Mouse (Mus musculus): ENCODE results near the gene Best2. TPM values are rescaled to one million over a fixed set of nuclear protein-coding genes. Genes with fewer than 3 reads are reported as not detected.

The Best2 gene
- not detected for total RNA-seq (2021)

DNA sequence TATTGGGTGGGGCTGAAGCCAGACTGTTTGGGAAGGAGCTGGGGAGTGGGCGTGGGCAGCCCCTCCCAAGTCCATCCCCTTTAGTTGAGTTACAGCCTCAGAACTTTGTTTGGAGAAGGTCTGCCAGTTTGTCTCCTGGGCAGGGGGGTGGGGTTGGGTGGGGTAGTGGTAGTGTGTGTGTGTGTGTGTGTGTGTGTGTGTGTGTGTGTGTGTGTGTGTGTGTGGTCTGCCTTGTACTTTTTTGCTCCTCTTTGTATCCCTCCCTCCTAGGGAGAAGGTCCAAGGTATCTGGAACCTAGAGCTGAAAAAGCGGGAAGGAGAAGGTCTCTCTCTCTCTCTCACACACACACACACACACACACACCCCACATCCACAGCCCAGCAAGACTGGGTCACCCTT, at the start of gene Best2:
Gene Best2, minus strand, starts transcription at position 101 of the 400 bp plus-strand sequence.
- intact Hi-C loops (cut with DNase I), result no loop called here
- no peak for DNase-seq (ENCODE audit: extremely low spot score in 1 of 2, low spot score in 2 of 2)

- intact Hi-C loops (cut with DNase I), result no loop called here
- no peak for DNase-seq (ENCODE audit: extremely low spot score in 1 of 2, low spot score in 2 of 2)
These were observed 48.3 kb upstream of the Best2 start for GRCm38 (mm10) chr8:85062603-85063002.

DNA sequence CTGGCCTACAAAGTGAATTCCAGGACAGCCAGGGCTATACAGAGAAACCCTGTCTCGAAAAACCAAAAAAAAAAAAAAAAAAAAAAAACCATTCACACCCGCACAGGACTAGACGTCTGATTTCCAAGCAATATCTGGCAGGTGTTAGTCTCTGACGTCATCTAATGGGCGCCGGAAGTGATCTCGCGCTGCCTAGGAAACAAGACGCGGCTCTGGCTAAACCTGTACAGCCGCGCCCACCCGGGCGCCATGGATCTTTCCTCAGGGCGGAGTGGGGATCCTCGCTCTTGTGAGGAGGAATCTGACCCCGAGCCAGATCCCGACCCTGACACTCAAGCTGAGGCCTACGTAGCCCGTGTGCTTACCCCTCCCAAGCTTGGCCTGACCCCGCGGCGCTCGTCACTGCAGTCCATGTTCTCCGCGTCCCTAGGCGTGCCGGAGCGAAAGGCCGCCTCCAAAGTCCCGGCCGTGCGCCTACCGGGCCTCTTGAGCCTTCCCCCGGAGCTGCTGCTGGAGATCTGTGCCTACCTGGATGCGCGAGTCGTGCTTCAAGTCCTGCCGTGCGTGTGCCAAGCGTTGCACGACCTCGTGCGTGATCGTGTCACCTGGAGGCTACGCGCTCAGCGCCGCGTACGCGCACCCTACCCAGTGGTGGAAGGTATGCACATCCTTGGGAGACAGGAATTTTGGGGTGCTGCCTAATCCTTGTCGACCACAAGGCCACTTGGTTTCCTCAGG, 45.7 kb upstream of the Best2 start, which contains the start of gene Fbxw9:
Gene Fbxw9, plus strand, starts transcription at position 177 of the 738 bp plus-strand sequence.
- intact Hi-C loops (cut with DNase I), result no loop called here
- peak; percentile 92 to 94 for DNase-seq (ENCODE audit: extremely low spot score in 1 of 2, low spot score in 2 of 2)

DNA sequence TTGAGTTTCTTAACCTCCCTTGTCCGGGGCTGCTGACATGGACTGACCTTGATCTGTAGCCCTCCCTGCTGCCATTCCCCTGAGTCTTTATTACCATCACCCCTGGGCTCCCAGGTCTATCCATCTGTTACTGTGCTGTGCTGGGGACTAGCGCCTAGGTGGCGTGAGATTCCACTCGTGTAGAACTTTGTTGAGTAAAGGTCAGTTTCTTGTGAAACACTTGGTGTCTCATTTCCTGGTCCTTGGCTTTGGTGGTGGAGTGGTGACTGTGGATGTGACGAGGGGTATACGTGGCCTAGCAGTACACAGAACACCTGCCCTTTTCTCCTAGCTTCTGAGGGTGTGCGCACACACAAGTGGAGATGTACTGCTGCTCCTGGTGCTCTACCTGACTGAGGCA, 43.0 kb upstream of the Best2 start:
- DNase-seq (ENCODE audit: extremely low spot score in 1 of 2, low spot score in 2 of 2), result no peak
- intact Hi-C loops (cut with DNase I), result no loop called here

GRCm38 (mm10) chr8:85043619-85044018, 29.3 kb upstream of the Best2 start:
- DNase-seq (ENCODE audit: extremely low spot score in 1 of 2, low spot score in 2 of 2), result no peak
- intact Hi-C loops (cut with DNase I), result no loop called here

DNA sequence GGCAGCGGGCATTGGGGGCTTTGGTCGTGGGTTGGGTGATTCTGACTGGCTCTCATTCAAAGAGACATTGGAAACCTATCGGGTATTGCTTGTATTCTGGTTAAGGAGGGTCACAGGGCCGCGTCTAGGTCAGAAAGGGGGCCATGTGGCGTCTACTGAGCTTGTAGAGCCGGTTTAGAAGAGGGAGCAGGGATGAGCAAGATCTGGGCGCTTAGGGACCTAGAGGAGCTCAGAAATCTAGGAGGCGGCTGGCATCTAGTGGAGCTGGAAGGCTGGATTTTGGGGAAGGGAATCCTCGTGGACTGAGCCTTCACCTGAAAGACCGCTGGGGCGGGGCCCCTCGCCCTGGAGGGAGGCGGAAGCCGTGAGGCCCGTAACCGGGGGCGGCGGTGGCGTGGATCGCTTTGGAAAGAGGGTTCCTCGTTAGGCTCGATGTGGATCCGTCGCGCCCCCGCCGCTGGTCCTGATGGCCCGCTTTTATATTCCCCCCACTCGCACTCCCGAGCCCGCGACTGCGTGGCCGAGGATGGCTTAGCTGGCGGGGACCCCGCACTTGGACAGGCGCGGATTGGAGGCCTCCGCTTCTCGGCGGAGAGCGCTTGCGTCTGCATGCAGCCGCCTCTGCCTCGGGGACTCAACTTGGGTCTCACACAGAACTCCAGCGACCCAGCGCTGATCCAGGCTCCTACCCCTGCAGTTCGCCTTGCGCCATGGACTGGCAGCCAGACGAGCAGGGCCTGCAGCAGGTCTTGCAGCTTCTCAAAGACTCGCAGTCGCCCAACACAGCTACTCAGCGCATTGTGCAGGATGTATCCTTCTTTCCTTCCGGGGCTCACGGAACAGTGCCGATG, 23.6 kb upstream of the Best2 start:
- peak in 1 of 2 experiments; percentile 71 for DNase-seq (ENCODE audit: extremely low spot score in 1 of 2, low spot score in 2 of 2)
- intact Hi-C loops (cut with DNase I), result no loop called here

GRCm38 (mm10) chr8:85037366-85037680, 23.0 kb upstream of the Best2 start:
- intact Hi-C loops (cut with DNase I), result no loop called here
- no peak for DNase-seq (ENCODE audit: extremely low spot score in 1 of 2, low spot score in 2 of 2)

DNA sequence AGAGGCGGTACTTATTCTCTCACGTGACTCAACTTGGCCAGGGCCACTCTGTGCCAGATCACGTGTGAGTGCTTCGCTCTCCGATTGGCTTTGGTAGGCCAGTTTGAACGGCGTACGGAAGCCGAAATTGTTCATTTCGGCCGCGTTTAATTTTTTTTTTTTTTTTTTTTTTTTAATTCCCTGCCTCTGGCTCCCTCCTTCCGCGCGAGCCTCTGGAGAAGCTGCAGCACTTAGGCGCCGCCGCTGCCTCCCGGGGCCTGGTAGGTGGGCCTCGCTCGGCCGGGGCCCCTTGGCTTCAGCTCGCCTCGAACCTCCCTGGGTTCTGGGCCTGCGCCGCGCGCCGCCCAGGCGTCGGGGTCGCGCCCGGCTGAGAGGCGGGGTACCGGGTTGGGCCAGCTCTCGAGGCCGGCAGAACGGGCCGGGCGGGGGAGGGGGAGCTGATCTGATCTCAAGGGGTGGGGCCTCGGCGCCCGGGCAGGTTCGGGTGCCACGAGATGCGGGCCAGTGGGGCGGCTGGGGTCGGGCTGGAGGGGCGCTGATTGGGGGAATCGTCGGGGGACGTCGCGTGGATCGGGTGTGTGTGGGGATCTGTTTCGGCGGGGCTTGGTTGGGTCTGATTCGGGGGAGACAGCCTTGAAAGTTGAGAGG, 22.5 kb upstream of the Best2 start, which contains the start of gene Tnpo2:
Gene Tnpo2, plus strand, starts transcription at position 198 of the 648 bp plus-strand sequence.
- intact Hi-C loops (cut with DNase I), result no loop called here
- DNase-seq (ENCODE audit: extremely low spot score in 1 of 2, low spot score in 2 of 2), result peak; percentile 93 to 94

- intact Hi-C loops (cut with DNase I), result no loop called here
- DNase-seq (ENCODE audit: extremely low spot score in 1 of 2, low spot score in 2 of 2), result no peak
These were observed 22.0 kb upstream of the Best2 start for GRCm38 (mm10) chr8:85036381-85036717.

GRCm38 (mm10) chr8:85035728-85036310, 21.5 kb upstream of the Best2 start:
- intact Hi-C loops (cut with DNase I), result no loop called here

DNA sequence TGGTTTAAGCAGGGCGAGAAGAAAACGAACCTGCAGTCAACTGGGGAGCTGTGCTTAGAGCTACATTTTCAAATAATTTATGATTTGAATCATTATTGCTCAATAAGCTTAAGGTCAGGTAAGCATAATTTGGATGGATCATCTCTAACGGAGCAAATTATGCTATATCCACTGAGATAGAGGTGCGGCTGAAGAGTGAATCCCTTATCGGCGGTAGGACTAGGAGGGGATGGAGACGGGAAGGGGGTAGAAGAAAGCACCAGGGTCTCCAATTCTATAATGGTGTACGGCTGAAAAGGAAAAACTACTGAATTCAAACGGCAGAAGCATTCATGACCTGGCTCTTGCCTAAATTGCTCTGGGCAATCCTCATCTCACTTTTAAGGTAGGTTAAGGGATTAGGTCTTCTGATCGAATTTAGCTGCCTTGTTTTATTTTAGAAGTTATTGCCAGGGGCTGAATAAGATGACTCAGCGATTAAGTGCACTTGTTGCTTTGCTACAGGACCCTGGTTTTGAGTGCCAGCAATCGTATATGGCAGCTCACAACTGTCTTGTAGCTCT, 20.9 kb upstream of the Best2 start:
- intact Hi-C loops (cut with DNase I), result no loop called here
- DNase-seq (ENCODE audit: extremely low spot score in 1 of 2, low spot score in 2 of 2), result no peak

More at GRCm38 (mm10) chr8:85035728-85036310, 21.5 kb upstream of the Best2 start:
- no peak for DNase-seq (ENCODE audit: extremely low spot score in 1 of 2, low spot score in 2 of 2)

- intact Hi-C loops (cut with DNase I), result loop anchor here (5.0 kb wide), 1 partner anchor 62 kb away; no protein-coding TSS in a partner anchor
- peak; percentile 64 to 88 for DNase-seq (ENCODE audit: extremely low spot score in 1 of 2, low spot score in 2 of 2)
These were observed 20.4 kb upstream of the Best2 start for GRCm38 (mm10) chr8:85034764-85035163.

DNA sequence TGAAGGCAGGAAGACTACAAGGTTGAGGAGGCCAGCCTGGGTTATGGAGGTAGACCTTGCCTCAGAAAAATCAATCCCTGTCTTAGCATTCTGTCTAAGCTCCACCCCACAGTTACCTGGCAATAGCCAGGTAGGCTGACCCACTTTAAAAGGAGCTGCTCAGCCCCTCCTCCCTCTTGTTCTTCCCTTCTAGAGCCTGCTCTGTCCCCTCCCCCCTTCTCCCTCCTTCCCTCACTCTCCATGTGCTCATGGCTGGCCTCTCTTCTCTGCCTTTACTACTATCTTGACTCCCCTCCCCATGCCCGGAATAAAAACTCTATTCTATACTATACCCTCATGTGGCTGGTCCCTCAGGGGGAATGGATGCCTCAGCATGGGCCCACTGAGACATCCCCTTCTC, 19.5 kb upstream of the Best2 start:
- intact Hi-C loops (cut with DNase I), result loop anchor here (5.0 kb wide), 1 partner anchor 62 kb away; no protein-coding TSS in a partner anchor
- DNase-seq (ENCODE audit: extremely low spot score in 1 of 2, low spot score in 2 of 2), result no peak

DNA sequence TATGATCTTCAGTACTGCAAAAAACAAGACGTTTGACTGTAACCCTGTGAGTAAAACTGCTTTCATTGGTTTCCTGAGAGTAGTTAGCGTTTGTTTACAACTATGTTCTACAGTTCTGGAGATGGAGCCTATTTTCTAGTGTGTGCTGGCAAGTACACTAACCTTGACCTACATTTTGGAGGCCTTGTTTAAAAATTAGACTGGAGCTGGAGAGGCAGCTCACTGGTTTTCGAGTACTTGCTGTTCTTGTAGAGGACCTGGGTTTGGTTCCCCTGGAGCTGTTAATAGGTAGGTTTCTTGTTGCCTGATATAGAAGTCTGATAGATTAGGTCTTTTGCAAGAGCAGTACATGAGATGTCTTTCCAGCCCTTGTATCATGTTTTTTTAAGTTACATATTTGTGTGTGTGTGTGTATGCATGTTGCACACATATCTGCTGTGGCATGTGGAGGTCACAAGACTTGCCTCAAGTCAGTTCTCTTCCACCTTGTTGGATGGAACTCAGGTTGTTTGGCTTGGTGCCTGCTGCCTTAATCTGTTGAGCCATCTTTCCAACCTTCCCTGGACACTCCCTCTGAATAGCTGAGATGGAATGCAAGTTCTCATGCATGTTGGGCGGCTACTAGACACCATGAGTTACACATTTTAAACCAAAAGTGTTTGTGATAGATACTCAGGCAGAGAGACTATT, 18.4 kb upstream of the Best2 start:
- intact Hi-C loops (cut with DNase I), result loop anchor here (5.0 kb wide), 1 partner anchor 60 kb away; no protein-coding TSS in a partner anchor
- no peak for DNase-seq (ENCODE audit: extremely low spot score in 1 of 2, low spot score in 2 of 2)

DNA sequence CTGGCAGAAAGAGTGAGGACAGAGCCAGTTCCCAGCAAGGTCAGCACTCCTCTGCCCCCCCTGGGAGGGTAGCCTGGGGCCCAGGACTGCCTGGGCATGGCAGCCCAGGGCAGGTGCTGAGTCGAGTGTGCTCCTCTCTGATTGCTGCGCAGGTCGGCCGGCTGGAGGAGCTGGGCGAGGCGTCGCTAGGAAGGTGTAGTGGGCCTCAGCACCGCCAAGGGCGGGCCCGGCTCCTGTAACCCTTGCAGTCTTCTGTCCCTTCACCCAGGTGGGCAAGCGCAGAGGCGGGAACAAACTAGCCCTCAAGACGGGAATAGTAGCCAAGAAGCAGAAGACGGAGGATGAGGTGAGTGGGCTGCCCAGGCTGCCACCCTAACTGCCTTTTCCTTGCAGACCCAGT, 14.9 kb upstream of the Best2 start:
- intact Hi-C loops (cut with DNase I), result no loop called here

GRCm38 (mm10) chr8:85027922-85028321, 13.6 kb upstream of the Best2 start:
- no peak for DNase-seq (ENCODE audit: extremely low spot score in 1 of 2, low spot score in 2 of 2)
- intact Hi-C loops (cut with DNase I), result no loop called here

More for the DNA sequence above, 14.9 kb upstream of the Best2 start:
- DNase-seq (ENCODE audit: extremely low spot score in 1 of 2, low spot score in 2 of 2), result no peak

- no peak for DNase-seq (ENCODE audit: extremely low spot score in 1 of 2, low spot score in 2 of 2)
- intact Hi-C loops (cut with DNase I), result no loop called here
These were observed 13.2 kb upstream of the Best2 start for GRCm38 (mm10) chr8:85027516-85027855.
